Mouse (Mus musculus) CD8-positive naive resting alpha-beta T cell, adult 2 months (primary cell): Measurements from ENCODE around the gene Smoc1.
A peak's percentile ranks its signal among the peaks of the same experiment; 100 is the strongest.

Source experiments
- DNase-seq, 2 experiments: peaks; one replicate each; pipeline ENCODE4 v3.0.0; 2022; ENCODE audit warnings: low read depth in 2 of 2, low spot score in 2 of 2

The Smoc1 gene

GRCm38 (mm10) chr12:81026277-81026994 lies at the start of gene Smoc1:
Gene Smoc1 (plus strand): TSS chr12:81026808.
- no peak for DNase-seq

DNA sequence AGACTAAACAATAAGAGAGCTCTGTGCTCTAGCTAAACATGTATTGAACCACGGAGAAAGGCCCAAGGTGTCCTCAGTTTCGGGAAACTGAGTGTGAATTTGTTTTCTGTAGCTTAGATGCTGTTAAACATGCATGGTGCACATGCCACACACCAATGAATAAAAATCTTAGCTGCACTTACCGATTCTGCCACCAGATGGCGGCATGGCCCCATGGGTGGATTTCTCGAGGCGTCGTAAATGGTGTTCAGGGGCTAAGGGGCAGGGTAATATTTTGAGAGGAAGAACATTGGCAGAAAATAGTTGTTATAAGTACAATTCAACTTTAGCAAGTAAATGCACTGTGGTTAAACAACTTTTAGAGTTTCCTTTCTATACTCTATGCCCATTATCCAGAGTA lies 44.3 kb upstream of the Smoc1 start:
- DNase-seq: peak; percentile 47 to 64

DNA sequence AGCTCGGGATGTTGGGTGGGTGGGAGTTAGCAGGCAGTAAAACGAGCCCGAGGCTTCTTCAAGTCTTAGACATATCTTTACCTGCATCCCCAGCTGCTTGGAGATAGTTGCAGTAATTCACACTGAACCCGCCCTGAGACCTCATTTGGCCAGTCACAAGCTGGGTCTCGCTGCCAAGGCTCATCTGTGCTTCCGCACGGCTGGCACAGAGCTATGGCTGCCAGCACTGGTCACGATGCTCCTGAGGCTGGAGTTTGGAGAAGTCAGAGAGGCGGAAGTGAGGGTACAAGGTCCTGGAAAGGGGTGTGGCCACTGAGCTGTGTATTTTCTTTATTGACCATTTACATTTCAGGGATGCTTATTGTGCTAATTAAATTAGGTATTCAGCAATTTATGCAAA lies 42.9 kb upstream of the Smoc1 start:
- DNase-seq: no peak

DNA sequence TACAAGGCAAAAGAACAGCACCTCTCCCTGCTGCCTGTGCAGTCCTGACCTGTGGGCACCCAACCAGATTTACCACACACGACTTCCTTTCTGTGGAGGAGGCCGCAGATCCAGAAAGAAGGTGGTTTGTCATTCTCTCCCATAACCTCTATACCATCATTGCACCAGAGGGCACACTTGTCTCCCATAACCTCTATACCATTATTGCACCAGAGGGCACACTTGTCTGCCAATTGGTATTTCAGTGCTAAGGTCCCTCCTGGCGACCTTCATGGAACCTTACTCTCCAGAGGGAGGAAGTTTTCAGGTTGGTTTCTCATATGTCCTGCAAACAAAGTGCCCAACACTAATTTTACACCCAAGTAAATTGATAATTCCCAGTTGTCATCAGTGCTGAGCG lies 40.0 kb upstream of the Smoc1 start:
- DNase-seq: no peak

DNA sequence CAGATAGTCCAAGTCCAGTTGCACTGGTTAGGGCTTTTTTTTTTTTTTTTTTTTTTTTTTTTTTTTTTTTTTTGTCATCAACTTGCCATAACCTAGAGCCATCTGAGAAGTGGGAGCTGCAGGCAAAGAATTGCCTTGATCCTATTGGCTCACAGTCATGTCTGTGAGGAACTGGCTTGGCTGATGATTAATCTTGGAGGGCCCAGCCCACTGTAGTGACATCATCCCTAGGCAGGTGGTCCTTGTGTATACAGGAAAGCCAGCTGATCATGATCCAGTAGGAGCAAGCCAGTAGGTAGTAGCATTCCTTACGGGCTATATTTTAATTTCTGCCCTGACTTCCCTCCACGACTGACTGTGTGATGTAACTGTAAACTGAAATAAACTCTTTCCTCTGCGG lies 38.3 kb upstream of the Smoc1 start:
- no peak for DNase-seq

GRCm38 (mm10) chr12:80990901-80991445 lies 35.6 kb upstream of the Smoc1 start:
- DNase-seq: no peak

GRCm38 (mm10) chr12:80991806-80992205 lies 34.8 kb upstream of the Smoc1 start:
- DNase-seq: no peak

DNA sequence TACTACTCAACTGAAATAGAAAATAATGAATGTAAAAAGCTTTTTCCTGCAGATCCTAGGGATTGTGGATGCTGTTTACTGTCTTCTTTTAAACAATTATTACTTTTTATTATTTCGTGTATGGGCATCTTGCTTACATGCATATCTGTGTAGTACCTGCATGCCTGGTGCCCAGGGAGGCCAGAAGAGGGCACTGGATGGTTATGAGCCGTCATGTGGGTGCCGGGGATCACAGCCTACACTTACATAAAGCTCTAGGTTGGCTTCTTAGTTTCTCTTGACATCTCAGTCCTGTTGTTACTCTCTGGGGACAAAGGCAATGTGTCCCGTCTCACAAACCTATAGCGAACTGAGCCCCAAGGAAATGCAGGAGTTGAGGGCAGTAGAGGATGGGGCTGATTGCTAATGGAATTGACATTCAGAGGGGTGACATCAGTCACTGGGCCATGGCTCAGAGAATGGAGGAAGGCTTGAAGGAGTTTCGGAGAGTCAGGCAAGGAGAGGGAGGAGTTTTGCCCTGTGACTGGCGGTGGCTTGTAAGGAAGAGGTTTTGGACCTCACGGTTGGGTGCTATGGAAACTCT lies 34.0 kb upstream of the Smoc1 start:
- DNase-seq: no peak

GRCm38 (mm10) chr12:80993773-80994172 lies 32.8 kb upstream of the Smoc1 start:
- no peak for DNase-seq

DNA sequence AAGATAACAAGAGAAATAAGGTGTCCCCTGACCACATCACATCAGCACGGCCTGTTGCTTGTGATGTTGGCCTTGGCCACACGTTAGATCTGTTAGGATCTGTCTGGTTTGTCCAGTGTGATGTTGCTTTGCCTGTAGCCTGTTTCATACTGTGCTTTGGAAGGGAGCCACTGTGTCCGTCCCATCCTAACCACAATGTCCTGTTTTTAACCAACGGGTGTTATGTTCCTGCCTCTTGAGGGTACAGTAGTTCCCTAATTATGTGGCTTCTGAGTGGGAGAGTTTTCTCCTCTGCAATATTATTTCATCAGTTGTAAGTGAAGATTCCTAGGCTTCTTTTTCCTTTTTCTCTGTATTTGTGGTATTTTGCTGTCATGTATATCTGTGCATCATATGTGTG lies 31.3 kb upstream of the Smoc1 start:
- no peak for DNase-seq

DNA sequence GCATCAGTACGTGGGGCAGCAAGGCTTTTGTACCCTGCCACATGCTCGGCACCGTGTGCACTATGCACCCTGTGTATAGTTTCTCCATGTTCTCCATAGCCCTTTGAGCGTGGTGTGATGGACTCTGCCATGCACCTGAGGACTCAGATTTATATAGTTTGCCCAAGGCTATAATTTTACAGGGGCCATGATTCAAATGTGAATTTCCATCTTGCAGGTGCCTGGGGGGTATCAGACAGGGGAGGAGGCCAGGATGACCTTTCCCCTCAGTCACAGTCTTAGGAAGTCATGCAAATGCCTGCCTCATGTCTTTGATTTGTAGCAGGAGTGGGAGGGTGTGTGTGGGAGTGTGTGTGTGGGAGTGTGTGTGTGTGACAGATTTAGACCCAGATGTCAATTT lies 29.0 kb upstream of the Smoc1 start:
- DNase-seq: no peak

- DNase-seq: no peak
These were observed 27.9 kb upstream of the Smoc1 start for GRCm38 (mm10) chr12:80998528-80999221.

GRCm38 (mm10) chr12:81000924-81001323 lies 25.7 kb upstream of the Smoc1 start:
- no peak for DNase-seq

DNA sequence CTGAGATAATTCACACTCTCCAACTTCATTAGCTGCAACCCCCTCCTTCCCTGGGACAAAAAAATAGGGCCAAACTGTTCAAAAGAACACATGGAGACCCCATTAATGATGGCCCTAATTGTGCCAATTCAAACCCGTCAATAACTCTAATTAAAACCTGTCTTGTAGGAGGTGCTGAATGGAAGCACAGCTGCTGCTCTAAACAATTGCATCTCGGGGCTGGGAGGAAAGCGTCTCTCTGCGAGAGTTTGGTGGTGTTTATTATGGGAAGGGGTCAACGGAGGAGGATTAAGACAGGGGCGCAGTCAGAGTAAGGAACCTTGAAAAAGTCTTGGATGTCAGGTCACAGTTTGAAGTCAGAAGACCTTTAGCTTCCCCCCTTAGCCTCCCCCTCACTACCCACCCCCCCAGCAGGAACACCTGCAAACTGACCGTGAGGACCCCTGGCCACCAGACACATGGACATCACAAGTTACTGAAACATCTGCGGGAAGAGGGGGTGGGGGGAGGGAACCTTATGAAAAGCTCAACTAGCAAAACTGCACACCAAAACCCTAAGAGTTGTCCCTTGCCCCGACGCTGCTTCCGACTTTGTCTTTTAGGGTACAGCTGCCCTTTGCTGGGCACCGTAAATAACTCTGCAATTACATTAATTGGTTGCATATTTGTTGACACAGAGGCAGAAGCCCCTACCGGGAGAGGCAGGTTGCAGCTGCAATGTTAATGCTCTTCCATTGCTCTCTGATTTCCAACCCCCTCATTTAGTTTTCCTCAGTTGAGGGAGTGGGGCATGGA lies 23.6 kb upstream of the Smoc1 start:
- DNase-seq: no peak

DNA sequence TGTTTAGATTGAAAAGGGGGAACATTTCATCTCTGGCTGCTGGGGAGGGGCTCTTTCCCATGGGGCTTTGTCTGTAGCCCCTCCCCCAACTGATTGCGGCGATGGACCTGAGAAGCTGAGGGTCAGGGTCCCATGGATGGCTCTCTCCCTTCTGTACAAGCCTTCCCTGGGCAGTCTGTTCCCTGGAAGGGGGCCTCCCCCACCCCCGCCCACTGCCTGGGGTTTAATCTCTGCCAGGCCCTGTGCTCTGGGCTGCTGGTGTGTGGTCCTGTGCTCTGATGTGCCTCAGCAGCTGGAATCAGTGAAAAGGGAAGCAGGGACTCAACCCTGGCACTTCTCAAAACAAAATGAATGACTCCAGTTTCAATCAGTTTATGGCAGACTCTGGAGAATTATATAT lies 16.8 kb upstream of the Smoc1 start:
- DNase-seq: no peak

- DNase-seq: no peak
These were observed 14.6 kb upstream of the Smoc1 start for GRCm38 (mm10) chr12:81011994-81012393.

- DNase-seq: no peak
These were observed 13.1 kb upstream of the Smoc1 start for GRCm38 (mm10) chr12:81013496-81013895.

DNA sequence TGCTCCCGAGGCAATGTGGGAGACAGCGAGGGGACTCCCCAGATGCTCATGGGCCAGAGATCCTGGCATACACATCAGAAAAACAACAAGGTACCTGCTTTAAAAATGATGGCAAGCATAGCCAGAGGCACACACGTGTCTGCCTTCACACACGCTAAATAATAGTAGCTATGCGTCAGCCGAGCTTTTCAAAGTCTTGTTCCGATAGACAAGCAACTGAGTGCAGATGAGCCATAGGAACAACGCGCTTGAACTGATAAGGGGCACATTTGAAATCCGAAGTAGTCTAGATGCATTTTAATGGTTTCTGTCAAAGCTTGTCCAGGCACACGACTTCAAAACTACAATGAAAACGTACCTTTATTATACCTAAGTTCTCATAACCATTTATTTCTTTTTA lies 9.0 kb upstream of the Smoc1 start:
- no peak for DNase-seq

DNA sequence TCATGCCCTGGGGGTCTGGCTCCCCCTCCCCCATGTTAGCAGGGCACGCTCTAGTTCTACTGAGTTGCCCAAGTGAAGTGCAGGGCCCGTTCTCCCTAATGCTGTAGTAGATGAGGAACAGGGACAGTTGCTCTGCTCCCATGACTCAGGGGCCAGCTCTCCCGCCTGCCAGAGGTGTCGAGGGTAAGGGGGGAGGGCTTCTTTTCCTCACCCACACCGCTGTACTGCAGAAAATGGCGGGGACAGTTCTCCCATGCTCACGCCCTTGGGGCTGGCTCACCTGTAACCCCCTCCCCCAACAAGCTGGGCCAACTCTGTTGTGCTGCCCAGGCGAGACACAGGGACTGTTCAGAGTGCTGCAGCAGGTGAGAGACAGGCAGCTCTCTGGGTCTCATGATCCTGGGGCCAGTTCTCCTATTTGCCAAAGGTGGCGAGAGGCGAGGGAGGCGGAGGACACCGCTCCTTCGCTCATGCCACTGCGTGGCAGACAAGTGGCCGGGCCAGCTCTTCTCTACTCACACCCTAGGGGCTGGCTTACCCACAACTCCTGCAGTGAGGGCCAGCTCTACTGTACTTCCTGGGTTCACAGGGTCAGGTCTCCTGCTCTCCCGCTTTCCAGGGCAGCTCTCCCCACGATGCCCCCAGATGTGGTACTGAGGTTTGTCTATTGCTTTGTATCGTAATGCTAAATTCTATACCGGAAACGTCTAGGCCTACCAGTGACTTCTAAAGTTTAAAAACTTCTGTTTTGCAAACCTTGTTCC lies 7.9 kb upstream of the Smoc1 start:
- DNase-seq: no peak

DNA sequence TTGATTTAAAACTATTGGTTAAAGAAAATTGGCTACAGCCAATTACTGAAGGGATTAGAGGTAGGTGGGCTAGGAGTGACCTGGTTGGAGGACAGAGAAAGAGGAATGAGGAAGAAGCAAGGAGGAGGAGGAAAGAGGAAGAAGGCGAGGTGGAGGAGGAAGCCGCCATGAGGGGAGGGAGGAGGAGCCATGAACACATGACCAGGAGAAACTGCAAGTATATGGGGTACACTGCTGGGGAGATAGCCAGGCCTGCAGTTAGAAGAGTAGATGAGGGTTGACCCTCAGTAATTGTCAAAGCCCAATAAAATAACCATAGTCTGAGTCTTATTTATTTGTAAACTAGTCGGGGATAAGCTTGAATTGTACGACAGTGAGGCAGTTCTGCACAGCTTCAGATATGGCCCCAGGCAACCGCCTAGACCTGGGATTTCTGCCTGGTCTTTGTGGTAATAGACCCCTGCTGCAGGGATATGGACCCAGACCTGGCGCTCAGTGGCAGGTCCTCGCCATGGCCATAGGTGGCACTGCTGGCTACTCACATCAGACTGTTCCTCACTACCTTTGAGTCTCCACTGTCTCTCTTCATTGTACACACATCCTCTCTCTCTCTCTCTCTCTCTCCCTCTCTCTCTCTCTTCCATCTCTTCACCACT lies 7.2 kb upstream of the Smoc1 start:
- DNase-seq: no peak
